Mouse (Mus musculus): ENCODE measurements around the gene Cfl2. TPM values are rescaled to one million over a fixed set of nuclear protein-coding genes. Genes with fewer than 3 reads are reported as not detected.

Gene Cfl2
- polyA plus RNA-seq, 1 experiment from 2014 or later = 208 TPM

DNA sequence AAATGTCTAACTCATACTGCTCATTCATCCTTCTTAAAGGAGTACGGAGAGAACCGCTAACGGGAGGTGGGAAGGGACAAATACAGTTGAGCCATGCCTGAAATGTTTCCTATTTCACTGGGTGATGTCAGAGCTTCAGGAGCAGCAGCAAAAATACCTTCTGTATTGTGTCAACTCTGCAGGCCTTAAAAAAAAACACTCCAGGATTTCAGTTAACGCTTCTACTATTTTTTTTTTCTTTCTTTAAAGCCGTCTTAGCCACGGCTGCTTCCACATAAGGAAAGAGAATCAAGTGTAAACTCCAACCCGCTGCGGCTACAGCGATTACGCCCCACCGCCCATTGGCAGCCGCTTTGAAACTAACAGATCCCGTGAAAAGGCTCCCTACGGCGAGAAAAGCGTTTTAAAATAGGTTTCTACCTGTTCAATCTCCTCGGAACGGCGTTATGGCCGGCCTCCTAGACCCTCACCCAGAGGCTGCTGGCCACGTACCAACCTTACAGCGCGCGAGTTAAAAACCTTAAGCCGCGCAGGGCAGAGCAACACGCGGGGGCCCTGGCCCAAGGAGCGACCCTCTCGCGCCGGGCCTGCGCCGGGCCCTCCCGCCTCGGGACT lies 579 bp downstream of the Cfl2 start:
- H3K9me3 ChIP-seq (ENCODE audit: low read length) = no peaks in the 10 kb centered on the region
- ATAC-seq (ENCODE audit: low FRiP score, low TSS enrichment) = no peak; the same call in 1 of the 2 replicates
- peaks cover 15% of the 10 kb centered on the region for H3K4me1 ChIP-seq (ENCODE audit: insufficient read depth, low read length)
- peaks cover 6% of the 10 kb centered on the region; the same call in 1 of the 2 replicates for H3K36me3 ChIP-seq (ENCODE audit: insufficient read depth, low read length)
- peak overlapping the region; percentile 88 for H3K4me3 ChIP-seq (ENCODE audit: low read length)
- no peaks in the 10 kb centered on the region for H3K27me3 ChIP-seq (ENCODE audit: insufficient read depth, low read length)
- WGBS = under 1% methylated on average over 36 of the region's 36 CpGs
- H3K27ac ChIP-seq (ENCODE audit: low read length) = peak overlapping the region; percentile 98
- H3K4me2 ChIP-seq (replicated peaks; ENCODE audit: low read depth, low read length) = peak overlapping the region; percentile 73
- H3K9ac ChIP-seq (replicated peaks; ENCODE audit: low read length) = peak overlapping the region; percentile 98

DNA sequence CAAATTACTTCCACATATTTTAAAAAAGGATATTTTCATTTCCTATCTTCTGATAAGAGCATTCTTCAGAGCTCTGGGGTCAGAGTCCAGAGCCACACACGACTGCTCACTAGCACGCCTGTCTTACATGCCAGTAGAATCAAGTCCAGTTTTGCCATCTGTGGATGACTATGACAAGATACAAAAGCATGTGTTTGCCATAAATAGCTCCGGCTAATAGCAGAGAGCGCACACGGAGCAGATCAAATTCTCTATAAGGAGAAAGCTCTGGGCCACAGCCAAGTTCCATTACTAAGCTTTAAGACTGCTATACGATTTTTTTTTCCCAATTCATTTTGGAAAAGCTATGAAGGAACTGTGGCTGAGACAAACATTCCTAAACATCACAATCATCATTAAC lies 3.1 kb downstream of the Cfl2 start:
- H3K4me3 ChIP-seq (ENCODE audit: low read length) = 0 out of 2 replicates have a peak overlapping the region, but pooled peaks have one; percentile 0
- H3K27me3 ChIP-seq (ENCODE audit: insufficient read depth, low read length) = no peaks in the 10 kb centered on the region
- no peak overlapping the region for H3K27ac ChIP-seq (ENCODE audit: low read length)
- no peaks in the 10 kb centered on the region for H3K9me3 ChIP-seq (ENCODE audit: low read length)
- H3K36me3 ChIP-seq (ENCODE audit: insufficient read depth, low read length) = peaks cover 19% of the 10 kb centered on the region
- no peak for ATAC-seq (ENCODE audit: low FRiP score, low TSS enrichment)
- H3K9ac ChIP-seq (replicated peaks; ENCODE audit: low read length) = no peak overlapping the region
- H3K4me1 ChIP-seq (ENCODE audit: insufficient read depth, low read length) = peaks cover 15% of the 10 kb centered on the region
- H3K4me2 ChIP-seq (replicated peaks; ENCODE audit: low read depth, low read length) = no peak overlapping the region
- 56% methylated on average over 6 of the region's 6 CpGs for WGBS

DNA sequence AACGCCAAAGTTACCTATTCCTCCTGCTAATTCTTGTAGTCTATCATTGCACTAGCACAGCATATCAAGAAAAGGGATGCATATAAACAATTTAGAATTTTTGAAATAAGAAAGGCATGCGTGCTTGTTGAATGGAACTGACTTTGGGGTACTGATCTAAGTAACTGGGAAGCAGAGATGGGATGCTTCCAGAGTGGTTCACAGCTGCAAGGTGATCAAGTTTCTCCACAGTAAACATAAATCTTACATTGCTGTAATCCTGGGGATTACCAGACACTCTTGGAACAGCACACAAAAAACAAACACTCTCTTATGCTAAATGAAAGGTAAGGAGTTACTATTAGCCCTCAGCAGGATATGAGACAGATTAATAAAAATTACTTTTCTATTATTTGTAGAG lies 12.1 kb downstream of the Cfl2 start:
- no peaks in the 10 kb centered on the region for H3K9me3 ChIP-seq (ENCODE audit: low read length)
- no peak overlapping the region for H3K4me3 ChIP-seq (ENCODE audit: low read length)
- peaks cover 7% of the 10 kb centered on the region for H3K36me3 ChIP-seq (ENCODE audit: insufficient read depth, low read length)
- ATAC-seq (ENCODE audit: low FRiP score, low TSS enrichment) = no peak
- H3K4me2 ChIP-seq (replicated peaks; ENCODE audit: low read depth, low read length) = no peak overlapping the region
- H3K4me1 ChIP-seq (ENCODE audit: insufficient read depth, low read length) = no peaks in the 10 kb centered on the region
- no peak overlapping the region for H3K9ac ChIP-seq (replicated peaks; ENCODE audit: low read length)
- 65% methylated on average over 2 of the region's 2 CpGs for WGBS
- no peak overlapping the region for H3K27ac ChIP-seq (ENCODE audit: low read length)
- H3K27me3 ChIP-seq (ENCODE audit: insufficient read depth, low read length) = no peaks in the 10 kb centered on the region

DNA sequence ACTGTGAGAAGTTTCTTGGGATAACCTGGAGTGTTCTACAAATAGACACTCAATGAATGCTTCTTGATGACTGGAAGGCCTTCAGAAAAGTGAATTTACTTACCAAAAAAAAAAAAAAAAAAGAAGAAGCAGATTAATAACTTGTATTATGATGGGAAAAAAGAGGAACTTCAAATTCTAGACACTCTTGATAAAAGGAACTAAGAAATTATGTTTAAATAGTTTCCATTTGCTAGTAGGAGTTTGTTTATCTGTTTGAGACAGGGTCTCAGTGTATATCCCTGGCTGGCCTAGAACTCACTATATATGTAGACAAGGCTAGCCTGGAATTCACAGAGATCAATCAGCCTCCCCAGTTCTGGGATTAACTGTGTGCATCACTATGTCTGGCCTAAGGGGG lies 18.3 kb downstream of the Cfl2 start:
- no peak overlapping the region for H3K27ac ChIP-seq (ENCODE audit: low read length)
- no peaks in the 10 kb centered on the region for H3K36me3 ChIP-seq (ENCODE audit: insufficient read depth, low read length)
- H3K4me3 ChIP-seq (ENCODE audit: low read length) = no peak overlapping the region
- H3K9me3 ChIP-seq (ENCODE audit: low read length) = no peaks in the 10 kb centered on the region
- no peak for ATAC-seq (ENCODE audit: low FRiP score, low TSS enrichment)
- H3K27me3 ChIP-seq (ENCODE audit: insufficient read depth, low read length) = no peaks in the 10 kb centered on the region
- no peak overlapping the region for H3K4me2 ChIP-seq (replicated peaks; ENCODE audit: low read depth, low read length)
- H3K4me1 ChIP-seq (ENCODE audit: insufficient read depth, low read length) = no peaks in the 10 kb centered on the region
- no peak overlapping the region for H3K9ac ChIP-seq (replicated peaks; ENCODE audit: low read length)

DNA sequence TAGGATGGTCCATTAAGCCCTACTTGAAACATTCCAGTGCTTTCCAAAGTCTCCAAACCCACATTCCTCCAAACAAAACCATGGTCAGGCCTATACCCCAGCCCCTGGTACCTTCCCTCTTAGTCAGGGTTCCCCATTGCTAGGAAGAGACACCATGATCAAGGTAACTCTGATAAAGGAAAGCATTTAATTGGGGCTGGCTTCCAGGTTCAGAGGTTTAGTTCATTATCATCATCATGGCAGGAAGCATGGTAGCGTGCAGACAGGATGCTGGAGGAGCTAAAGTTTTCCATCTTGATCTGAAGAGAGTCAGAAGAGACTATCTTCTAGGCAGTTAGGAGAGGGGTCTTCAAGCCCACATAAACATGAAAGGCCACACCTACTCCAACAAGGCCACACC lies 21.1 kb downstream of the Cfl2 start:
- no peak for ATAC-seq (ENCODE audit: low FRiP score, low TSS enrichment)
- WGBS = 97% methylated on average over 1 of the region's 1 CpGs
- H3K27me3 ChIP-seq (ENCODE audit: insufficient read depth, low read length) = no peaks in the 10 kb centered on the region
- no peak overlapping the region for H3K4me2 ChIP-seq (replicated peaks; ENCODE audit: low read depth, low read length)
- no peak overlapping the region for H3K9ac ChIP-seq (replicated peaks; ENCODE audit: low read length)
- H3K27ac ChIP-seq (ENCODE audit: low read length) = no peak overlapping the region
- H3K9me3 ChIP-seq (ENCODE audit: low read length) = no peaks in the 10 kb centered on the region
- no peak overlapping the region for H3K4me3 ChIP-seq (ENCODE audit: low read length)
- no peaks in the 10 kb centered on the region for H3K36me3 ChIP-seq (ENCODE audit: insufficient read depth, low read length)
- no peaks in the 10 kb centered on the region for H3K4me1 ChIP-seq (ENCODE audit: insufficient read depth, low read length)

DNA sequence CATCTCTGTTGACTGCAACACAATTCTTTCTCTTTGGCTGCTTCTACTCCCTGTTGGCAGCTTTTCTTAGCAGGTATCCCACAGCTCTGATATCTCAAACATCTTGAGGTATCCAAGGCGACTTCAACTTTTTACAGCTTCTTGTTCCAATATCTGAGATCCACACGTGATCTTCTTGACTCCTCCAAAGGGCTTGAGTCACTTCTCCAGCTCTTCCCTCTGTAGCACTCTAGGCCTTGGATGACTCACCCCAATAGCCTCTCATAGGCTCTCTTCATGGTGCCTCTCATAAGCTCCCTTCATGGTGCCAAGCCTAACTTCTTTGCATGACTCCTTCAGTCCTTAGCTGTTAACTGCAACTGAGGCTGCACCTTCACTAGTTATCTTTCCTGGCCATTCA lies 22.9 kb downstream of the Cfl2 start:
- Histone ChIP-seq H3K4me1 (ENCODE audit: insufficient read depth, low read length) (peaks cover 4% of the 10 kb centered on the region; the same call in 1 of the 2 replicates), H3K4me2 (replicated peaks; ENCODE audit: low read depth, low read length) (no peak overlapping the region), H3K9ac (replicated peaks; ENCODE audit: low read length) (no peak overlapping the region), H3K36me3 (ENCODE audit: insufficient read depth, low read length) (no peaks in the 10 kb centered on the region), H3K27me3 (ENCODE audit: insufficient read depth, low read length) (no peaks in the 10 kb centered on the region), H3K4me3 (ENCODE audit: low read length) (no peak overlapping the region), H3K27ac (ENCODE audit: low read length) (no peak overlapping the region), H3K9me3 (ENCODE audit: low read length) (no peaks in the 10 kb centered on the region)
- ATAC-seq (ENCODE audit: low FRiP score, low TSS enrichment) = no peak
- WGBS = 81% methylated on average over 2 of the region's 2 CpGs

DNA sequence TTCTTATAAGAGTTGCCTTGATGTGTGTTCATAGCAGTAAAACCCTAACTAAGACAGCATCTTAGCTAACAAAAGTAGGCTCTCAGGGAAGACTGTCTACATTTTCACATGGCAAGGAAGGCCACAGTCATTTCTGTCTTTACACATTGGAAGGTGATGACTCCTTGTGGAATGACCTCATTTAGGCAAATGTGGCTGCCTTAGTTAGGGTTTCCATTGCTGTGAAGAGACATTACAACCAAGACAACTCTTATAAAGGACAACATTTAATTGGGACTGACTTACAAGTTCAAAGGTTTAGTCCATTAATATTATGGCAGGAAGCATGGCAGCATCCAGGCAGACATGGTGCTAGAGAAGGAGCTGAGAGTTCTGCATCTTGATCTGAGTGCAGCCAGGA lies 23.7 kb downstream of the Cfl2 start:
- Histone ChIP-seq H3K27me3 (ENCODE audit: insufficient read depth, low read length) (no peaks in the 10 kb centered on the region), H3K27ac (ENCODE audit: low read length) (no peak overlapping the region), H3K4me2 (replicated peaks; ENCODE audit: low read depth, low read length) (no peak overlapping the region), H3K36me3 (ENCODE audit: insufficient read depth, low read length) (no peaks in the 10 kb centered on the region), H3K4me3 (ENCODE audit: low read length) (no peak overlapping the region), H3K9ac (replicated peaks; ENCODE audit: low read length) (no peak overlapping the region), H3K4me1 (ENCODE audit: insufficient read depth, low read length) (peaks cover 4% of the 10 kb centered on the region; the same call in 1 of the 2 replicates), H3K9me3 (ENCODE audit: low read length) (no peaks in the 10 kb centered on the region)
- ATAC-seq (ENCODE audit: low FRiP score, low TSS enrichment) = no peak

DNA sequence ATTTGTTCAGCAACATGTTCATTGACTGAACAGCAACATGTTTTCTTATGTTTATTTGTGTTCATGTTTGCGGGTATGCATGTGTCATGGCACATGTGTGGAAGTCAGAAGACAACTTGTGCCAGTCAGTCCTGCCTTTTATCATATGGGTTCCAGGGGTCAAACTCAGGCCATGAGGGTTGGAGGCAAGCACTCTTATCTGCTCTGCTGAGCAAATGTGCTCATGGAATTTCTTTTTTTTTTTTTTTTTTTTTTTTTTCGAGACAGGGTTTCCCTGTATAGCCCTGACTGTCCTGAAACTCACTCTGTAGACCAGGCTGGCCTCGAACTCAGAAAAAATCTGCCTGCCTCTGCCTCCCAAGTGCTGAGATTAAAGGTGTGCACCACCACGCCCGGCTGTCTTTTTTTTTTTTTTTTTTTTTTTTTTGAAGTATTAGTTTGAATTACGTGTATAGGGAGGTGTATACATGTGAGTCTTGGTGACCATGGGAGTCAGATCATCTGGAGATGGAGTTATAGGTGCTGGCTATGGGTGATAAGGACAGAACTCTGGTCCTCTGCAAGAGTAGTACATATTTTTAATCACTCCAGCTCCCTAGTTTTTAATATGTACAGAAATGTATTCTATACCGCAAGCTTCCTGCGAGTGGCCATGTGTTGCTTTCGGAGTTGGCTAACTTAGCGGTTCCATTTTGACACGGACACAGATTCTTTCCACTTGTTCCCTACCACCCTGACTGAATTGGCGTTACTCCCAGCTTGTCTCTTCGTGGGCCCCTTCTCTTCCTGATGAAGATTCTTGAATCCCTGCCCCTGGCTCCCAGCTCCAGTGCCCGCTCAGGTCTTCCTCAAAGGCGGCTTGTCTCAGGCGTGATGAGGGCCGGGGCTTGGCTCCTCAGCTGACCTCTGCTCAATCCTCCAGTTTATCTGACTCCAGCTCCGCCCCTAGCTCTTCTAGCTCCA lies 26.8 kb downstream of the Cfl2 start:
- Histone ChIP-seq H3K4me2 (replicated peaks; ENCODE audit: low read depth, low read length) (no peak overlapping the region; the same call in 1 of the 2 replicates), H3K4me3 (ENCODE audit: low read length) (peak overlapping the region; percentile 46; the same call in 1 of the 2 replicates), H3K27me3 (ENCODE audit: insufficient read depth, low read length) (no peaks in the 10 kb centered on the region), H3K9me3 (ENCODE audit: low read length) (no peaks in the 10 kb centered on the region), H3K36me3 (ENCODE audit: insufficient read depth, low read length) (no peaks in the 10 kb centered on the region), H3K27ac (ENCODE audit: low read length) (peak overlapping the region; percentile 81; the same call in 1 of the 2 replicates), H3K4me1 (ENCODE audit: insufficient read depth, low read length) (peaks cover 4% of the 10 kb centered on the region; the same call in 1 of the 2 replicates), H3K9ac (replicated peaks; ENCODE audit: low read length) (peak overlapping the region; percentile 59; the same call in 1 of the 2 replicates)
- no peak for ATAC-seq (ENCODE audit: low FRiP score, low TSS enrichment)
- WGBS = 78% methylated on average over 17 of the region's 18 CpGs

DNA sequence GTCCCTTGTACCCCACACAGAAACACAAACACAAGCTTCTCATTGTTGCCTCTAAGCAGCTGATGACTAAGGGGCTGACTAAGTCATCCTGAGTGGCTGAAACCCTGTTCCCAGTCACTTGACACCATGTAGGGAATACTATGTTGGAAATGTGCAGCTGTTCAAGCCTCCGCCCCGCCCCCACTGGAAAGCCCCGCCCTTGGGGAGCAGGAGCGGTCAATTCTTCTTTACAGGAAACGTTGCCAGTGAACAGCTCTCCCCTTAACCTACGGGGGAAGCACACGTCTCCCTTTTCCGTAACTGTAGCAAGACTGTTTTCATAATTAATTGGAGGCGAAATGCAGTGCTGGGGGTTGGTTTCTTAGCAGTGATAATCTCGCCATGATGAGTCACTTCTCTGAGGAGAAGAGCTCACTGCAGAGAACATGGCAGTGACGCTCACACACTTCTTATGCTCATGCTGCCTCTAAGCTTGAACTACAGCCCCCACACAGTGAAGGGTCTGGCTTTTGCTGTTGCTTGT lies 27.7 kb downstream of the Cfl2 start:
- peak overlapping the region; percentile 59 for H3K9ac ChIP-seq (replicated peaks; ENCODE audit: low read length)
- 6% methylated on average over 11 of the region's 11 CpGs for WGBS

More for the DNA sequence above, 27.7 kb downstream of the Cfl2 start:
- H3K4me3 ChIP-seq (ENCODE audit: low read length) = peak overlapping the region; percentile 46
- no peaks in the 10 kb centered on the region for H3K36me3 ChIP-seq (ENCODE audit: insufficient read depth, low read length)
- peak overlapping the region; percentile 81 for H3K27ac ChIP-seq (ENCODE audit: low read length)
- H3K4me2 ChIP-seq (replicated peaks; ENCODE audit: low read depth, low read length) = peak overlapping the region; percentile 59
- H3K4me1 ChIP-seq (ENCODE audit: insufficient read depth, low read length) = peaks cover 4% of the 10 kb centered on the region; the same call in 1 of the 2 replicates
- no peaks in the 10 kb centered on the region for H3K27me3 ChIP-seq (ENCODE audit: insufficient read depth, low read length)
- ATAC-seq (ENCODE audit: low FRiP score, low TSS enrichment) = peak; percentile 94
- no peaks in the 10 kb centered on the region for H3K9me3 ChIP-seq (ENCODE audit: low read length)

All from kidney, embryonic 16.5 days (tissue).